Mouse (Mus musculus) layer of hippocampus, adult 8-10 months (tissue): ENCODE results near the gene Nkx3-2. TPM values are rescaled to one million over a fixed set of nuclear protein-coding genes. Genes with fewer than 3 reads are reported as not detected.

Source experiments
- DNase-seq, 2 experiments: peaks; one replicate each; pipeline ENCODE4 v3.0.0; 2022; ENCODE audit warnings: low spot score in 2 of 2
- total RNA-seq, 4 experiments: library from RNA; stranded (reverse); gene quantifications; 2 replicates each; pipeline ENCODE4 v1.2.4; 2022

The Nkx3-2 gene
- total RNA-seq, 4 experiments from 2014 or later: not detected

- no peak for DNase-seq
Observed at GRCm38 (mm10) chr5:41762947-41763730, 1.2 kb downstream of the Nkx3-2 start.

DNA sequence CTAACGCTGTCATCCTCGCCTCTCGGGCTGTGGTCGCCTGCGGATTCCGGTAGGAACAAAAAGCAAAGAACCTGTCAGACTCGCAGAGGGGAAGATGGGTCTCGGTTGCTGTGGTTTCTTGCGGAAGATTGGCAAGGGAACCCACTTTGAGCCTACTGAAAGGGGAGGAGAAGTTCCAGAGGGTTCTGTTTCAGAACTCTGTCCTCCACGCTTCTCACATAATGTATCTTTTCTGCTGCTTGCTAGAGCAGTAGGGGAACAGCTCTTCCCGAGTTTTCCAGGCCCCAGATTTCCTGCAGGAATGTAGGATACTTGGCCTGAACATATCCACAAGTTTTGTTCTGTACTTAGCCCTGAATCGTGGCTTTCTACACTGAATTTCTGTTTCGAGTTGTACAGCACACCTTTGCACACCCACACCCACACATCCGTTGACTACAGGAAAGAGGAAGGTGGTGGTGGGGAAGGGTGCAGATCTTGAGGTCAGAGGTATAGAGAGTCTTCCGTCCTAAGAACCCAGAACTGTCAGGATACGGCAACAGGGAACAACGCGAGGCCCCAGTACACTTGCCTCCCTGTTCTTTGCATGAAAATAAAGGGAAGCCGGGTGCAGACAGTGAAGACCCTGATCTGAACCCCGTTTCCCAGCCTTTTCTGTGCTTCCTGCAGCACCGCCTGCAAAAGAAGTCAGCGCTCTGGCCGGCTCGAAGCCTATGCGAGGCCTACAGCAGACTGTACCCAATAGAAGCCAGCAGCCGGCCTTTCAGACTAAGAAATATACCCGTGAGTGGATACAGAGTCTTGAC, 2.0 kb downstream of the Nkx3-2 start:
- DNase-seq: no peak

DNA sequence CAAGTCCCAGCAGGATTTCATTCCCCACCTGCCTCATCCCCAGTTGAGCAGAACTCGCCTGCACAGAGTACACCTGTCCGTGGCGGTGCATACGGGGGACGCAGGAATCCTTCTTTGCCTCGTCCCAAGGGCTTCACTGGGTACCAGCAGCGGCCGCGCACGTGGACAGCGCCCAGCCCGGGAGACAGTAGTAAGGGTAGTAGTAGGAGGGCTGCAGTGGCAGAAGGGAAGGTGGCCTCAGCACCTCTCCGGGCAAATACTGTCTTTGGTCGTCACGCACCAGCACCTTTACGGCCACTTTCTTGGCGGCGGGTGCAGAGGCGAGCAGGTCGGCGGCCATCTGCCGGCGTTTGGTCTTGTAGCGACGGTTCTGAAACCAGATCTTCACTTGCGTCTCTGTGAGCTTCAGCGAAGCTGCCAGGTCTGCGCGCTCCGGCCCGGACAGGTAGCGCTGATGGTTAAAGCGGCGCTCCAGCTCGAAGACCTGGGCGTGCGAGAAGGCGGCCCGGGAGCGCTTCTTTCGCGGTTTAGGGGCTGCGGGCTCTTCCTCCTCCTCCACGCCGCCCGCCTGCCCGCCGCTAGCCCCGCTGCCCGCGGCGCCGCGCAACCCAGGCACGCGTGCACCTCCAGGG, 2.7 kb downstream of the Nkx3-2 start:
- no peak for DNase-seq

GRCm38 (mm10) chr5:41760831-41761508, 3.3 kb downstream of the Nkx3-2 start:
- no peak for DNase-seq

DNA sequence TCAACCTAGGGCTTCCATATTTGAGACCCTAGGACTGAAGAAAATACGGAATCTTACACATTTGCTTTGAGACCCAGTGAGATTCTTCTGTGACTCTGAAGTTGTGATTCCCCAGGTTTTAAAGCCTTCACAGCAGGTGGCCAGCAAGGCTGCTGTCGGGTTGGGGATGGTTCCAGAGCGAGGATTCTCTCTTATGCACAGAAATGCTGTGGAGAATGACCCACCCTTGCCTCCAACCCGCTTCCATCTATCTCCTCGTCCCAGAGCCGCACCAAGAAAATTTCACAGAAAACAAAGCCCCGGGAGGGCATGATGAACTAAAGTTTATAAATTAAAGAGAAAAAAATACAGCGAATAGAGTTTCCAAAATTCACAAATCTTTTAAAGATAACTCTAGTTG, 4.2 kb downstream of the Nkx3-2 start:
- DNase-seq: no peak

DNA sequence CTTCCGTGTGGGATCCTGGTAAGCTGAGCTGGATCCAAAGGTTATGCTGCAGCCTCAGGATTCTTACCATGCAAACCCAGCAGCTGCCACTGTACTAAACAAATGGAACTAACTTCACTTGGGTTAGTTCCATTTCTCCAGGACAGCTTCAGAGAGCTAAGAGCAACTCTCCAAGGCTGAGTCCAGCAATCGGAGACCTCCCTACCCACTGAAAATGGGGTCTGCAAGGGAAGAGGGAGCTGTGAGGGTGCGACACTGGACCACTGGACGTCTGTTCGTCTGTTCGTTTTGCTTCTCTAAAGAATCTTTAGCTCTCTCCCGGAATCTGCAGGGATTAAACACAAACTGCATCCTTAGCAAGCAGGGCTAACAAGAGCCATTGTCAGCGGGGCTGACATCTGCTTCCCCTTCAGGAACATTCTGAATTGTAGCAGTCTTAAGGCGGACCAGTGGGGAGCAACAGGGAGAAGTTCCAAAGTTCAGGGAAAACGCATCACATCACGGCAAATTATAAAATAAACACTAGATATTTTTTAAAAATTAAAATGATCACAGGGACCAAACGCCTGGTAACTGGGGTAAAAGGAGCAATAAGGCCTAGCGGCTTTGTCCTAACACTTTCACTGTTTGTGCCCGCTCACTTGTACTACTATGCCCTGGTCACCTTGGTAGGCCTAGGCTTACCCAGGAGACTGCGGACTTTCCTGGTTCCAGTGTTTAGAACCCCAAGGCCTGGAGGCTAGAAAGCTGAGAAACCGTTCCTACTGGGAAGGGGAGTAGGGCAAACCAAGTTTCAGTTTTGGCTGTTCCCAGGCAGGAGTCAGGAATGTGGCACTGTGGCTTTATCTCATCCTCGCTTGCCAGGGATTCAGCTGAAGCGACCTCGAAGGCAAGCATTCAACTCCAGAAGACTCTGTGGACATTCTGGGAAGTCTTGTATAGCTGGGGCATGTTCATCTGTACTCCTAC, 5.3 kb downstream of the Nkx3-2 start:
- DNase-seq: no peak

DNA sequence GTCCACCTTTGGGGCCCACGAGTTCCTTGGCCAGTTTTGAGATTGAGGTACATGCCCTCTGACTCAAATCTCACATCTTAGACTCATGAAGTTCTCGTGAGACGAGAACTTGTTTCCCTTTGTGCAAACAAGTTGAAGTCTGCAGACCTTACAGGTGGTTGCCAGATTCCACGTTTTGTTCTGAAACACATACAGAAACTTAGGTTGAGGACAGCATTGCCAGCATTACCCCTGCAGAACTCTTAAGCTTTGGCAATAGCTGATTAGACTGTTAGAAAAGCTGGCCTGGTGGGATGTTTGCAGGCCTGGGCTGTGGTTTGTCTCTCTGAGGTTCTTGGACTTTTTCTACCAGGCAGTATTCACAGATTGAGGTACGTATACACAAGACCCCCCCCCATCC, 7.0 kb downstream of the Nkx3-2 start:
- no peak for DNase-seq

GRCm38 (mm10) chr5:41756396-41756795, 7.9 kb downstream of the Nkx3-2 start:
- no peak for DNase-seq

GRCm38 (mm10) chr5:41755373-41755960, 8.8 kb downstream of the Nkx3-2 start:
- DNase-seq: no peak

DNA sequence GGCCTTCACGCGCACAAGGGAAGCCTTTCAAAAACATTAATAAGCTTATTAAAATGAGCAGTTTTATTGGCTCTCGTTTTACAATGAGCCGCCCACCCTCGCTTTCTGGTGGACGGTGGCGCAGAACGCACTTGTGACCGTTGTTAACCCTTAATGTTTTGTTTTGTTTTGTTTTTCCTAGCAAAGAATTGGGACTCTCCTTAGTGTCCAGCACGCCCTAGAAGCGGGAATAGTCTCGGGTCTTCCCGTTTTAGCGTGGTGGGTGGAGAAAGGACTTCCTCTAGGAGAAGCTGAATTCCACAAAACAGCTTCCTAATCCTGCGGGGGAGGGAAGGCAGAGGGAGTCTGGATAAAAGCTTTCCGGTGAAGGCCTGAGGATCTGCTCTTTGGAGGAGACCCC, 9.5 kb downstream of the Nkx3-2 start:
- no peak for DNase-seq

DNA sequence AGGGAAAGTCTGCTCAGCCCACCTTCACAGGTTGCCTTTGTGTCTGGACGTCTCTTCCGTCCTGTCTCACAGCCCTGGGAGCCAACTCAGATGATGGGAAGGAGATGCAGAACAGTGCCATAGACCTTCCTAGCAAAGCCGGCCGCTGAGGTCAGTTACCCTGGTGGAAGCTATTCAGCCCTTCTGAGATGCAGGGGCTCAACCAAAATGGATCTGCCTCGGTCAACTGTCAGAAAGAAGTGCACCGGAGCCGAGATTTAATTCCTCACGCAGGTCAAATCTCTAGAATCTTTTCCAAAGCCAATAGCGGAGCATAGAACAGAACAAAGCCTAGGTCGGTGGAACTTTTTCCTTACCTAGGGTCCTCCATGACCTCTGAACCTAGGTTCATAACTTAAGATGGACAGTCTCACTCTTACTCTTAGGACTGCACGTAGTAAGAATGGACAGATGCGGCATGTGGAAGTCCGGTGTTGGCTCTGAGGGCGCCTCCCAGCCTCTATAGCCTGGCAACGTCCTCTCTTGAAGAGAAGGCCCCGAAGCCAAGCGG, 10.0 kb downstream of the Nkx3-2 start:
- no peak for DNase-seq

GRCm38 (mm10) chr5:41752721-41753120, 11.6 kb downstream of the Nkx3-2 start:
- DNase-seq: no peak

DNA sequence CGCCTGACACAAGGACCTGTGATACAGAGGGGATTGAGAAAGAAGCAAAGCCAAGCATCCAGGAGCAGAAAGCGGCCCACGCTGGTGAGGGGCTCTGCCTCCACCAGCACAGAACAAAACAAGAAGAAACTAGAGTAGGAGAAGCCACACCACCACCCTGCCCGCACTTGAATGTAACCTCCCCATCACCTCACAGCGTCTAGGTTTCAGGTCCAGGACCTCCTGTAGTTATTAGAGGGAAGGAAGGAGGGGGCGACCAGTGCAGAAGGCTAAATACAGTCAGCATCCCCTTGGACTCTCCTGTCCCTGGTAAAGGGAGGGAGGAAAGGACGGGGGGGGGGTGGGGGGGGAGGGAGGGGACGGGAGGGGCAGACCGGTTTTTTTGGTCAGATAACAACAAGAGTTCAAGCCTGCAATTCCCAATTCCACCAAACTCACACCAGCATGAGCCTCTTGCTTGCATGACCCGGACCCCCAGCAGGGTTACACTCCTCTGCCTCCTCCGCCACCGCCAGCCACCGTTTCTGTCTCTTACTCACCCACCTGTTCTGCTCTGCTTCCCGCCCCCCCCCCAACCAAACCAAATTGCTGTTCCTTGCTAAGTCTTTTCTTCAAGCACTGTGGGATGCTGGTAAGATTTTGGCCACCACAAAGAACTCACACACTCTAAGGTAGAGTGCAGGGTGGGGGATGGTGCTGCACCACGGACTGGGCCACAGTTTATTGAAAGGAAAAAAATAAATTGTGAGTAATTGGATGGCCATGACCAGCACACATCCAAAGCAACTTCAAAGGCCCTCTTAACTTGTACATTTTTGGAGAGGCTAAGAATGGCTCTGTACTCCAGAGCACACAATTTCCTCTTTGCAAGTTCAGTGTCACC, 19.2 kb downstream of the Nkx3-2 start:
- DNase-seq: no peak

DNA sequence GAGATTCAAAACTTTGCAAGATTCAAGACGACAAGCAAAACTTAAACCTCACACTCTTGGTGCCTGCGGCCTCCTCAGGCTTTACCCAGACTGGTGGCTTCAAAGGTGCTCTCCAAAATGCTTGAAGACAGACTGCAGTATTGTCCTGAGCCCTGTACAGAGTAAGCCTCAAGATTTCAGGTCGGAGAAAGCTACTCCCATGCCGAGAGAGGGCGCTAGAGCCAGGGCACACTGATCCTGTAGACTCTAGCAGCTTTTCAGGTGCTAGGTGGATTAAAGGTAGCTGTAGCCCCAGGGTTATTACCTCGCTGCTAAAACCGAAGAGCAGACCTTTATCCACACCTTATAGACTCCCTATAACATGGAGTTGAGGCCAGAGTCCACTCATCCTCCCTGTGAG, 20.1 kb downstream of the Nkx3-2 start:
- DNase-seq: no peak

DNA sequence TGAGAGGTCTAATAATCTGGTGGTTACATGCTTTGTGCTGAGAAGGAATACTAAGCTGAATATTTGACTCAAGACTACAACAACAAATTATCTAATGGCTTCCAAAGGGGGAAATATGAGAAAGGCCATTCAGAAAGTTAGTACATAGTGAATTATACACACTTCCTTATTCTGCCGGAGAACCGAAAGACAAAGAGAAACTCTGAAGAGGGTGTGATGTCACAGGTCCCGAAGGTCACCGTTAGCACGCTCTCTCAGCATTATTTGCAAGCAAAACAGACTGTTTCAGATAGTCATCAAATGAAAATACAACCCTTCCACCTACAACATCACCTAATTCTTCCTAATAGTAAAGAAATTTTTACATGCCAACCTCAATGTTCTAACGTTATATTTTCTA, 25.5 kb downstream of the Nkx3-2 start:
- DNase-seq: no peak

- no peak for DNase-seq
Observed at GRCm38 (mm10) chr5:41737039-41737438, 27.3 kb downstream of the Nkx3-2 start.

- no peak for DNase-seq
Observed at GRCm38 (mm10) chr5:41727017-41727416, 37.3 kb downstream of the Nkx3-2 start.

GRCm38 (mm10) chr5:41725573-41725972, 38.7 kb downstream of the Nkx3-2 start:
- DNase-seq: no peak
